Mouse (Mus musculus): ENCODE measurements at regions not wholly inside any gene's neighbourhood (a gene's known extent, or its start where the extent isn't known, plus 50 kb on each side); places are given as distances from the start of the nearest gene placed in this dataset.

GRCm38 (mm10) chr2:149614078-149614939 lies 209.5 kb downstream of the Cst10 start:
- peak; percentile 15 for DNase-seq (ENCODE audit: low read depth)
- TF ChIP-seq POLR2A (IDR thresholded peaks at IDR 0.05; ENCODE audit: borderline replicate concordance, extremely low read depth, insufficient read depth, insufficient read length, poor library complexity, severe bottlenecking) (no peak), CTCF (IDR thresholded peaks at IDR 0.05; ENCODE audit: borderline replicate concordance, extremely low read depth, insufficient read depth, insufficient read length) (no peak)

- TF ChIP-seq POLR2A (IDR thresholded peaks at IDR 0.05; ENCODE audit: borderline replicate concordance, extremely low read depth, insufficient read depth, insufficient read length, poor library complexity, severe bottlenecking) (no peak), CTCF (IDR thresholded peaks at IDR 0.05; ENCODE audit: borderline replicate concordance, extremely low read depth, insufficient read depth, insufficient read length) (no peak)
Measured at GRCm38 (mm10) chr2:149625626-149626025, 203.4 kb upstream of the Syndig1 start.

GRCm38 (mm10) chr2:149641207-149641606 lies 187.8 kb upstream of the Syndig1 start:
- DNase-seq (ENCODE audit: low read depth): no peak

More at GRCm38 (mm10) chr2:149625626-149626025, 203.4 kb upstream of the Syndig1 start:
- peak; percentile 58 for DNase-seq (ENCODE audit: low read depth)

GRCm38 (mm10) chr2:149651829-149652228 lies 177.2 kb upstream of the Syndig1 start:
- peak; percentile 1 for DNase-seq (ENCODE audit: low read depth)
- TF ChIP-seq CTCF (IDR thresholded peaks at IDR 0.05; ENCODE audit: borderline replicate concordance, extremely low read depth, insufficient read depth, insufficient read length): no peak
- no peak for TF ChIP-seq POLR2A (IDR thresholded peaks at IDR 0.05; ENCODE audit: borderline replicate concordance, extremely low read depth, insufficient read depth, insufficient read length, poor library complexity, severe bottlenecking)

More at GRCm38 (mm10) chr2:149641207-149641606, 187.8 kb upstream of the Syndig1 start:
- TF ChIP-seq POLR2A (IDR thresholded peaks at IDR 0.05; ENCODE audit: borderline replicate concordance, extremely low read depth, insufficient read depth, insufficient read length, poor library complexity, severe bottlenecking): no peak
- no peak for TF ChIP-seq CTCF (IDR thresholded peaks at IDR 0.05; ENCODE audit: borderline replicate concordance, extremely low read depth, insufficient read depth, insufficient read length)

GRCm38 (mm10) chr2:149661086-149661485 lies 167.9 kb upstream of the Syndig1 start:
- TF ChIP-seq CTCF (IDR thresholded peaks at IDR 0.05; ENCODE audit: borderline replicate concordance, extremely low read depth, insufficient read depth, insufficient read length) (no peak), POLR2A (IDR thresholded peaks at IDR 0.05; ENCODE audit: borderline replicate concordance, extremely low read depth, insufficient read depth, insufficient read length, poor library complexity, severe bottlenecking) (no peak)
- peak; percentile 55 for DNase-seq (ENCODE audit: low read depth)

GRCm38 (mm10) chr2:149664377-149664776 lies 164.6 kb upstream of the Syndig1 start:
- no peak for TF ChIP-seq CTCF (IDR thresholded peaks at IDR 0.05; ENCODE audit: borderline replicate concordance, extremely low read depth, insufficient read depth, insufficient read length)
- TF ChIP-seq POLR2A (IDR thresholded peaks at IDR 0.05; ENCODE audit: borderline replicate concordance, extremely low read depth, insufficient read depth, insufficient read length, poor library complexity, severe bottlenecking): no peak

GRCm38 (mm10) chr2:149666412-149666811 lies 162.6 kb upstream of the Syndig1 start:
- peak; percentile 63 for DNase-seq (ENCODE audit: low read depth)
- TF ChIP-seq POLR2A (IDR thresholded peaks at IDR 0.05; ENCODE audit: borderline replicate concordance, extremely low read depth, insufficient read depth, insufficient read length, poor library complexity, severe bottlenecking): no peak
- no peak for TF ChIP-seq CTCF (IDR thresholded peaks at IDR 0.05; ENCODE audit: borderline replicate concordance, extremely low read depth, insufficient read depth, insufficient read length)

More at GRCm38 (mm10) chr2:149664377-149664776, 164.6 kb upstream of the Syndig1 start:
- DNase-seq (ENCODE audit: low read depth): no peak

- no peak for TF ChIP-seq CTCF (IDR thresholded peaks at IDR 0.05; ENCODE audit: borderline replicate concordance, extremely low read depth, insufficient read depth, insufficient read length)
- no peak for TF ChIP-seq POLR2A (IDR thresholded peaks at IDR 0.05; ENCODE audit: borderline replicate concordance, extremely low read depth, insufficient read depth, insufficient read length, poor library complexity, severe bottlenecking)
- DNase-seq (ENCODE audit: low read depth): peak; percentile 64
Measured at GRCm38 (mm10) chr2:149671870-149672269, 157.1 kb upstream of the Syndig1 start.

GRCm38 (mm10) chr2:149679822-149680459 lies 149.1 kb upstream of the Syndig1 start:
- peak; percentile 69 for DNase-seq (ENCODE audit: low read depth)
- TF ChIP-seq CTCF (IDR thresholded peaks at IDR 0.05; ENCODE audit: borderline replicate concordance, extremely low read depth, insufficient read depth, insufficient read length) (no peak), POLR2A (IDR thresholded peaks at IDR 0.05; ENCODE audit: borderline replicate concordance, extremely low read depth, insufficient read depth, insufficient read length, poor library complexity, severe bottlenecking) (no peak)

GRCm38 (mm10) chr2:149722342-149722741 lies 106.7 kb upstream of the Syndig1 start:
- TF ChIP-seq CTCF (IDR thresholded peaks at IDR 0.05; ENCODE audit: borderline replicate concordance, extremely low read depth, insufficient read depth, insufficient read length): no peak
- no peak for TF ChIP-seq POLR2A (IDR thresholded peaks at IDR 0.05; ENCODE audit: borderline replicate concordance, extremely low read depth, insufficient read depth, insufficient read length, poor library complexity, severe bottlenecking)
- DNase-seq (ENCODE audit: low read depth): no peak

- no peak for DNase-seq (ENCODE audit: low read depth)
- TF ChIP-seq CTCF (IDR thresholded peaks at IDR 0.05; ENCODE audit: borderline replicate concordance, extremely low read depth, insufficient read depth, insufficient read length): no peak
- no peak for TF ChIP-seq POLR2A (IDR thresholded peaks at IDR 0.05; ENCODE audit: borderline replicate concordance, extremely low read depth, insufficient read depth, insufficient read length, poor library complexity, severe bottlenecking)
Measured at GRCm38 (mm10) chr2:149724279-149724678, 104.7 kb upstream of the Syndig1 start.
